Mouse (Mus musculus) frontal cortex, adult 2 months (tissue): ENCODE data around the gene Adcy10. TPM values are rescaled to one million over a fixed set of nuclear protein-coding genes. Genes with fewer than 3 reads are reported as not detected.
A peak's percentile ranks its signal among the peaks of the same experiment; 100 is the strongest.

Experiments
- DNase-seq, 2 experiments: peaks; one replicate each; pipeline ENCODE4 v3.0.0; 2022; ENCODE audit warnings: low spot score in 1 of 2; ENCODE audit errors: extremely low spot score in 1 of 2
- polyA plus RNA-seq: library from polyadenylated mRNA; depleted of rRNA; stranded (reverse); fragments of >200 nt; gene quantifications from 2 replicates; pipeline ENCODE4 v1.2.3, GENCODE M21; 2012; rRNA removed

Adcy10 gene
- 0.11 and 0.30 TPM in 2 replicates for polyA plus RNA-seq

GRCm38 (mm10) chr1:165484688-165485233 is at the start of gene Adcy10:
Adcy10 (plus strand) TSS chr1:165485183.
- no peak for DNase-seq

- no peak for DNase-seq
These were observed 46.5 kb upstream of the Adcy10 start for GRCm38 (mm10) chr1:165438289-165439021.

GRCm38 (mm10) chr1:165440788-165441187 is 44.2 kb upstream of the Adcy10 start:
- DNase-seq = no peak

GRCm38 (mm10) chr1:165441201-165441600 is 43.8 kb upstream of the Adcy10 start:
- no peak for DNase-seq

- DNase-seq = no peak
These were observed 43.3 kb upstream of the Adcy10 start for GRCm38 (mm10) chr1:165441719-165442118.

- no peak for DNase-seq
These were observed 25.9 kb upstream of the Adcy10 start for GRCm38 (mm10) chr1:165459041-165459502.

- peak in 1 of 2 experiments; percentile 50 for DNase-seq
These were observed 25.3 kb upstream of the Adcy10 start for GRCm38 (mm10) chr1:165459503-165460181.

- peak; percentile 97 to 99 for DNase-seq
These were observed 24.6 kb upstream of the Adcy10 start, which contains the start of the genes Dcaf6 and Mpc2 for GRCm38 (mm10) chr1:165460360-165460800. Dcaf6 (minus strand) TSS chr1:165460475. Mpc2 (plus strand) TSS chr1:165460637.

GRCm38 (mm10) chr1:165460801-165461377 is 24.1 kb upstream of the Adcy10 start:
- peak; percentile 99 for DNase-seq

- DNase-seq = no peak
These were observed 23.3 kb upstream of the Adcy10 start for GRCm38 (mm10) chr1:165461681-165462080.

GRCm38 (mm10) chr1:165462861-165463260 is 22.1 kb upstream of the Adcy10 start:
- DNase-seq = no peak

GRCm38 (mm10) chr1:165464574-165464973 is 20.4 kb upstream of the Adcy10 start:
- DNase-seq = no peak

- no peak for DNase-seq
These were observed 16.0 kb upstream of the Adcy10 start for GRCm38 (mm10) chr1:165468971-165469370.

GRCm38 (mm10) chr1:165469717-165470116 is 15.3 kb upstream of the Adcy10 start:
- DNase-seq = no peak

GRCm38 (mm10) chr1:165471490-165471889 is 13.5 kb upstream of the Adcy10 start:
- DNase-seq = no peak

- no peak for DNase-seq
These were observed 1.1 kb downstream of the Adcy10 start for GRCm38 (mm10) chr1:165486108-165486507.

- DNase-seq = no peak
These were observed 4.2 kb downstream of the Adcy10 start for GRCm38 (mm10) chr1:165489197-165489596.

- no peak for DNase-seq
These were observed 13.9 kb downstream of the Adcy10 start for GRCm38 (mm10) chr1:165498856-165499255.

- peak in 1 of 2 experiments; percentile 5 for DNase-seq
These were observed 18.5 kb downstream of the Adcy10 start for GRCm38 (mm10) chr1:165503307-165504024.

GRCm38 (mm10) chr1:165506303-165506702 is 21.3 kb downstream of the Adcy10 start:
- DNase-seq = no peak
